Mouse (Mus musculus) embryonic facial prominence, embryonic 11.5 days (tissue): ENCODE data around the gene Gm9918. TPM values are rescaled to one million over a fixed set of nuclear protein-coding genes. Genes with fewer than 3 reads are reported as not detected.
A peak's percentile ranks its signal among the peaks of the same experiment; 100 is the strongest.
"Not testable (repeated sequence)": the region's sequence is repeated elsewhere in the genome, so short reads cannot be mapped to it uniquely, and the experiment has no call there.

Experiments used
- ATAC-seq: fragments of 200-750 bp; cut with Nextera tagmentation; replicated peaks from 2 replicates; pipeline ENCODE4 v1.8.0; 2017; ENCODE audit warnings: low read depth; ENCODE audit not compliant: insufficient number of reproducible peaks, low FRiP score, low TSS enrichment
- DNase-seq: peaks from one replicate; pipeline ENCODE4 v3.0.0-alpha.2; 2015; ENCODE audit warnings: low spot score
- H3K27ac ChIP-seq: fragments of 300-500 bp; sonication (generic); replicated peaks from 2 replicates; pipeline ENCODE4 v1.5.1; 2014; ENCODE audit warnings: mild to moderate bottlenecking, low read depth, low read length, control low read depth
- H3K27me3 ChIP-seq: fragments of 300-500 bp; sonication (generic); 2 replicates; pipeline ENCODE4 v1.6.1; 2014; ENCODE audit warnings: mild to moderate bottlenecking, low read length, moderate library complexity, mixed read lengths; ENCODE audit not compliant: control insufficient read depth, insufficient read depth
- H3K36me3 ChIP-seq: fragments of 300-500 bp; sonication (generic); replicated peaks from 2 replicates; pipeline ENCODE4 v1.6.1; 2014; ENCODE audit warnings: low read depth, mild to moderate bottlenecking, low read length, moderate library complexity, mixed read lengths; ENCODE audit not compliant: control insufficient read depth, insufficient read depth
- H3K4me1 ChIP-seq: fragments of 300-500 bp; sonication (generic); 2 replicates; pipeline ENCODE4 v1.6.1; 2014; ENCODE audit warnings: low read length, mixed read lengths; ENCODE audit not compliant: control insufficient read depth, insufficient read depth
- H3K4me2 ChIP-seq: fragments of 300-500 bp; sonication (generic); 2 replicates; pipeline ENCODE4 v1.6.1; 2014; ENCODE audit warnings: low read depth, mild to moderate bottlenecking, control low read depth, low read length, moderate library complexity
- H3K4me3 ChIP-seq: fragments of 300-500 bp; sonication (generic); 2 replicates; pipeline ENCODE4 v1.5.1; 2014; ENCODE audit warnings: low read depth, low read length, control low read depth
- H3K9ac ChIP-seq: fragments of 300-500 bp; sonication (generic); replicated peaks from 2 replicates; pipeline ENCODE4 v1.6.1; 2014; ENCODE audit warnings: mild to moderate bottlenecking, control low read depth, low read length
- H3K9me3 ChIP-seq: fragments of 300-500 bp; sonication (generic); replicated peaks from 2 replicates; pipeline ENCODE4 v1.6.1; 2016; ENCODE audit warnings: mild to moderate bottlenecking, low read length, inconsistent platforms, mixed read lengths; ENCODE audit not compliant: control insufficient read depth
- WGBS: fragments of 180-500 bp; shearing (Covaris S2); extraction: QIAGEN DNeasy Blood & Tissue Kit; methylation state at CpG from one replicate; pipeline ENCODE4 v1.1.7; 2014; 5-methylcytosine and 5-hydroxymethylcytosine counted together
- polyA plus RNA-seq: library from polyadenylated mRNA; unstranded; fragments of >200 nt; fragmentation: Nextera tagmentation; extraction: Ambion mirVana; gene quantifications from 2 replicates; pipeline ENCODE4 v1.2.1, GENCODE M21; 2014

The Gm9918 gene
- polyA plus RNA-seq = 0.58 and 1.2 TPM in 2 replicates

DNA sequence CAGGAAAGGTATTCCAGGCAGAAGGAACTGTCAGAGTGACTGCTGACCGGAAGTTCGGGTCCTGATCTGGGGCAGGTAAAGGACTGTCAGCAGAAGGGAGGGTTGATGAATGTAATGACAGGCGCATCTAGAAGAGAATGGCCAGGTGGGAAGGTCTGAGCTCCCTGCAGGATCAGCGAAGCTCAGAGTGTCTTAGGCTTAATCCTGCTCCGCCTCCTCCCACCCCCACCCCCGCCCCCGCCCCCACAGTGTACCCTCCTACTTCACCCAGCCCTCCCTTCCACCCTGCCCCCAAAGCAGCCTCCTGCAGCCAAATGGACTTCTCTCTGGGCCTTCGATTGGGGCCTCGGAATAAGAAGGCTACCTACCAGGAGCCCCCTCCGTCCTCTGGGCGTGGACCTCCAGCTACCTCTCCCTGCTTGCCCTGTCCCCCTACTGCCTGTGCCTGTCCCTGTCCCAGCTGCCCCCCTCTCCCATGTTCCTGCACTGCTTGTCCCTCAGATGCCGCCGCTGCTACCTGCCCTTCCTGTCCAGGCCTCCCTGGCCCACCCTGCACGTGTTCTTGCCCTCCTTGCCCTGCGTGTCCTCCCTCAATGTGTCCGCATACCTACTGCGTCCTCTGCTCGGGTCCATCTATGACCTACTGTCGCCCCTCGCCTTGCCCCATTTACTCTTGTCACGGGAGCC is at the start of gene Gm9918:
TSS of gene Gm9918 (plus strand) at position 290 of the 687 bp plus-strand sequence.
- 0 out of 2 replicates have a peak, but pooled peaks have one; percentile 36 for ATAC-seq
- Histone ChIP-seq H3K4me1 (peaks cover 5% of the 10 kb centered on the region), H3K4me3 (peak within 1 kb of the TSS; percentile 21), H3K27me3 (no peaks in the 10 kb centered on the region), H3K4me2 (peak within 1 kb of the TSS; percentile 60), H3K27ac (no peak within 1 kb of the TSS), H3K9me3 (no peaks in the 10 kb centered on the region), H3K36me3 (no peaks in the 10 kb centered on the region), H3K9ac (peak within 1 kb of the TSS; percentile 13)
- WGBS = 6% methylated on average over 21 of the region's 21 CpGs
- no peak for DNase-seq

DNA sequence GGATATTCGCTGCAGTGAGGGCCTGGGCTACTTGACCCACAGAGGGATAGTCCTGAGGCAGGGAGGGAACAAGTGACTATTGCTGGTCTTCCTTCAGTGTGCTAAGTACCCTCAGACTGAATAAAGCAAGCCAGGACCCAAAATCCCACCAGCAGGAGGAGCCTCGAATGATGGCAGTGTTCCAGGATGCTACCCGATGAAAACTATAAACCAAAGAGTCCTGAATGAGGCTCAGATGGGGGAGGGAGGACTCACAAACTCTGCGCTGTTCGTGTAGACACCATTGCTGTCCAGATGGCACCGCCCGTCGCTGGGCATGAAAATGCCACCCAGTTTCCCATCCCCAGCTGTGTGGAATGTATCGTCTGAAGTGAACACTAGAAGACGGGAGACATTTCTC is 48.0 kb upstream of the Gm9918 start:
- Histone ChIP-seq H3K27ac (no peak overlapping the region), H3K4me2 (no peak overlapping the region), H3K27me3 (no peaks in the 10 kb centered on the region), H3K4me1 (0 out of 2 replicates have a peak, but pooled peaks cover 2% of the 10 kb centered on the region), H3K9ac (no peak overlapping the region), H3K4me3 (no peak overlapping the region), H3K36me3 (no peaks in the 10 kb centered on the region), H3K9me3 (no peaks in the 10 kb centered on the region)
- 66% methylated on average over 10 of the region's 10 CpGs for WGBS
- ATAC-seq (no peak), DNase-seq (no peak)

DNA sequence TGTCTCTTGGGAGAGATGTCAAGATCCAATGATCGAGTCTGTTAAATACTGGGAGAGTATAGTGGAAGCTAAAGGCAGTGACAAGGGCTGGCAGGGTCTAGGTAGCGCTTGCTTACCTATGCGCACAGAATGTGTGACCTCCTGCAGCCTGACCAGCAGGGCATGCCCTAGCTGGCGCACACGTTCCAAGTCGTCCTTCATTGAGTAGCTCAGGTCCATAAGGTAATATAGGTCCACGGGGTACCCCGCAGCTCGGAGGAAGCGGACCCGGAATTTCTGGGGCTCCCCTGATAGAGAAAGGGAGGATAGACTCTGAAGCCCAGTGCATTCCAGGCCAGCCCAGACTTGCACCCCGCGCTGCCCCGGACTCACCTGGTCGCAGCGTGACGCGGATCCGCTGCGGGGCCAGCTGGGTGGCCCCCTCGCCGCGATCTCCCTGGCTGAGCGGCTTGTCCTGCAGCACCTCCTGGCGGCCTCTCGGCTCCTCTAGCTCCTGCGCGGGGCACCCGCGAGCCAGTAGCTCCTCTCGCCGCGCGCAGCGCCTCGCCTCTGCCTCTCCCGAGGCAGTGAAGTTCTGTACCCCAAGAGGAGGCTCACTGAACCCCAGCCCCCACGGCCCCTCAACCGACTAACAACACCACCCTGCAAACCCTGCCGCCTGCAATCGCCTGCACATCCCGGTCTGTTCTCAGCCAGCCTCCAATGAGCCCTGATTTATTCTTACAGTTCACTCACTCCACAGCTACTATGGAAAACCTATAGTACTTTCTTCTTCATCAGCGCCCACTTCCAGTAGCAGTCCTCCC is 46.0 kb upstream of the Gm9918 start:
- Histone ChIP-seq H3K27me3 (no peaks in the 10 kb centered on the region), H3K27ac (no peak overlapping the region), H3K9me3 (no peaks in the 10 kb centered on the region), H3K9ac (peak overlapping the region; percentile 47), H3K36me3 (no peaks in the 10 kb centered on the region), H3K4me2 (peak overlapping the region; percentile 87), H3K4me3 (peak overlapping the region; percentile 35), H3K4me1 (0 out of 2 replicates have a peak, but pooled peaks cover 2% of the 10 kb centered on the region)
- ATAC-seq (peak; percentile 55), DNase-seq (peak; percentile 87)
- WGBS = 4% methylated on average over 41 of the region's 43 CpGs

DNA sequence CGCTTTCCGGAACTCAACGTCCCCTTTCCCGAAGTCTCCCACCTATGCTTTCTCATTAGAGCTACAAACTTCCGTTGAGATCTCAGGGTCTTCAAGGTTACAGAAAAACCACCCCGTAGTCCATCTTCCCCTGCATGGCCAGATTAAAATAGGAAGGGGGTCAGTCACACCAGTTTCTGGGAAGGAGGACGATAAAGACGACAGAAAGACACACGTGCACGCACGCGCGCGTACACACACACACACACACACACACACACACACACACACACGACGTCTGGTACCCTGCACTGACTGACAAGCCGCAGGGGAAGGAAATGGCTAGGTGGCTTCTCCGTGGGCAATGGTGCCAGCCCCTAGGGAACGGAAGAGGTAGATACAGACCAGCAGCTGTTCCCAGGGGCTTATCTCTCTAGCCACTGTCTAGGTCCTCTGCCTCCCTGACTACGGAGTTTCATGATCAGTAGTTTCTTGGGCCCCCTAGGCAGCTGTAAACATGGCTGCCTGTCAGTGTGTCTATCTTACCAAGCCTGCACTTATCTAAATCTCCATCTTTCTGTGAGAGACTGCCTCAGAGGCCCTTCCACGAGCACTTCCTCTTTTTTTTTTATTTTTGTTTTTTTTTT is 45.3 kb upstream of the Gm9918 start:
- 0 out of 2 replicates have a peak, but pooled peaks cover 2% of the 10 kb centered on the region for H3K4me1 ChIP-seq
- peak overlapping the region; percentile 87 for H3K4me2 ChIP-seq
- no peak for ATAC-seq
- no peaks in the 10 kb centered on the region for H3K9me3 ChIP-seq
- no peak overlapping the region for H3K27ac ChIP-seq
- WGBS = 12% methylated on average over 21 of the region's 21 CpGs
- peak overlapping the region; percentile 35 for H3K4me3 ChIP-seq
- peak overlapping the region; percentile 47 for H3K9ac ChIP-seq
- no peaks in the 10 kb centered on the region for H3K36me3 ChIP-seq
- H3K27me3 ChIP-seq = no peaks in the 10 kb centered on the region
- DNase-seq = no peak

- not testable (repeated sequence) for H3K27me3 ChIP-seq, DNase-seq, H3K4me1 ChIP-seq, H3K4me2 ChIP-seq, H3K36me3 ChIP-seq, ATAC-seq, H3K4me3 ChIP-seq, H3K9ac ChIP-seq, H3K27ac ChIP-seq, H3K9me3 ChIP-seq
- 77% methylated on average over 6 of the region's 6 CpGs for whole genome bisulfite sequencing
Observed at GRCm38 (mm10) chr15:102225619-102226018, 44.7 kb upstream of the Gm9918 start.

GRCm38 (mm10) chr15:102230408-102231321 is 39.7 kb upstream of the Gm9918 start:
- Histone ChIP-seq H3K9me3 (no peaks in the 10 kb centered on the region), H3K4me2 (no peak overlapping the region), H3K27me3 (no peaks in the 10 kb centered on the region), H3K27ac (no peak overlapping the region), H3K4me1 (no peaks in the 10 kb centered on the region), H3K36me3 (no peaks in the 10 kb centered on the region), H3K4me3 (no peak overlapping the region), H3K9ac (no peak overlapping the region)
- 78% methylated on average over 17 of the region's 17 CpGs for WGBS
- no peak for DNase-seq
- ATAC-seq = no peak

- no peak within 1 kb of the TSS for H3K4me2 ChIP-seq
- H3K4me3 ChIP-seq = no peak within 1 kb of the TSS
- WGBS = 44% methylated on average over 6 of the region's 6 CpGs
- no peak for DNase-seq
- no peak; the same call in 1 of the 2 replicates for ATAC-seq
- H3K27me3 ChIP-seq = no peaks in the 10 kb centered on the region
- no peaks in the 10 kb centered on the region for H3K9me3 ChIP-seq
- no peak within 1 kb of the TSS for H3K9ac ChIP-seq
- H3K36me3 ChIP-seq = no peaks in the 10 kb centered on the region
- no peak within 1 kb of the TSS for H3K27ac ChIP-seq
- H3K4me1 ChIP-seq = no peaks in the 10 kb centered on the region
Observed at GRCm38 (mm10) chr15:102231748-102232147, 38.6 kb upstream of the Gm9918 start, which contains the start of gene Itgb7. Gene Itgb7 (minus strand): TSS chr15:102231944.
